Comparison of ENCODE assay signal across 19 mouse cellular contexts in the genomic region with DNA sequence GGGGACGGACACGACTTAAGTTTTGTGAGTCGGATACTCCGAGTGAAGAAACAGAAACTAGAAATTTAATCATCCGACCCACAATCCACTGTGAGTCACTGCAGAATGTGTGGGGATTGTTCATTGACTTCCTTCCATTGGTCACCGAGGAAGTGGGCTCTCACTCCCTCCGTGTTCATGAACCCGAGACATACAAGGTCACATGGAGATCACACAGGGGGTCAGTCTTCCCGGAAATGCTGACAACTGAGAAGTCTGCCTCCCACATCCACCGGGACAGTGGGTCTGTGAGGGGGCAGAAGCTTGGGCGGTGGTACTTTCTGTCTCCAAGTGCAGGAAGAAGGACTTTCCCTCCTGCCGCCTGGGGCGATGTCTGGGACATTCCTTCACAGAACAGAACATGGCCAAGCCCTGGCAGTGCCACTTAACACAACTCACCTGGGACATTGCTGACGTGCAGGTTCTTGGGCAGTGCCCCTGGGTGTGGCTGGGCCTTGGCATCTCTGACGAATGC.
DNase-seq lines count a peak whose midpoint lies in the region; ATAC-seq and TF ChIP-seq lines count a peak whose summit lies in the region.
"Had no signal": no experiment of that assay in that cellular context is flagged by ENCODE, and none has a peak within 500 bp of the region (broad histone marks: within the 10 kb centered on the region; RNA-seq: fewer than 3 reads in every experiment).

No protein-coding gene starts in this region.

- no peak overlapping the region for H3K27ac ChIP-seq in kidney, embryonic 16.5 days (ENCODE audit: low read length)
- H3K27ac ChIP-seq: forebrain, embryonic 13.5 days; heart, adult 2 months; hindbrain, embryonic 14.5 days; midbrain, embryonic 13.5 days had no signal

- TF ChIP-seq POLR2A in lung, adult 2 months (IDR thresholded peaks at IDR 0.05; ENCODE audit: borderline replicate concordance, extremely low read depth, low read depth, low read length): 0 out of 2 replicates have a peak, but pooled peaks have one; percentile 5
- peak; percentile 18 for TF ChIP-seq POLR2A in myocyte (IDR thresholded peaks at IDR 0.05; ENCODE audit: insufficient read length, low read depth)

- H3K9me3 ChIP-seq in kidney, embryonic 16.5 days (ENCODE audit: low read length): no peaks in the 10 kb centered on the region
- H3K9me3 ChIP-seq: forebrain, embryonic 13.5 days; midbrain, embryonic 13.5 days had no signal

- no peaks in the 10 kb centered on the region for H3K79me3 ChIP-seq in C2C12 (ENCODE audit: low read depth)

- WGBS in kidney, embryonic 16.5 days: 25% methylated on average over 15 of the region's 15 CpGs
- 42% methylated on average over 15 of the region's 15 CpGs for WGBS in lung, adult 2 months

- H3K27me3 ChIP-seq in kidney, embryonic 16.5 days (ENCODE audit: insufficient read depth, low read length): no peaks in the 10 kb centered on the region
- H3K27me3 ChIP-seq in C2C12 (ENCODE audit: control insufficient read depth, insufficient read depth, insufficient read length) (no peaks in the 10 kb centered on the region), myocyte (ENCODE audit: control insufficient read depth, insufficient read depth, insufficient read length) (no peaks in the 10 kb centered on the region)
- H3K27me3 ChIP-seq: forebrain, embryonic 13.5 days; midbrain, embryonic 13.5 days had no signal

- H3K4me1 ChIP-seq in kidney, embryonic 16.5 days (ENCODE audit: insufficient read depth, low read length): peaks cover 9% of the 10 kb centered on the region
- peaks cover 3% of the 10 kb centered on the region for H3K4me1 ChIP-seq in lung, adult 2 months (ENCODE audit: control insufficient read depth, insufficient read depth, low read length)

- H3K9ac ChIP-seq in kidney, embryonic 16.5 days (replicated peaks; ENCODE audit: low read length): no peak overlapping the region
- H3K9ac ChIP-seq: forebrain, embryonic 13.5 days; hindbrain, embryonic 14.5 days; lung, embryonic 14.5 days; midbrain, embryonic 13.5 days had no signal

- peak; percentile 69 for ATAC-seq in kidney, embryonic 16.5 days (ENCODE audit: low FRiP score, low TSS enrichment)
- ATAC-seq: forebrain, embryonic 13.5 days; intestine, embryonic 16.5 days; midbrain, embryonic 13.5 days had no signal

- H3K4me3 ChIP-seq in kidney, embryonic 16.5 days (ENCODE audit: low read length): no peak overlapping the region
- H3K4me3 ChIP-seq in C2C12 (ENCODE audit: insufficient read depth, poor library complexity, severe bottlenecking) (no peak overlapping the region), myocyte (peak overlapping the region; percentile 19)
- no peak overlapping the region for H3K4me3 ChIP-seq in lung, adult 2 months (replicated peaks; ENCODE audit: extremely low read depth, low read depth, low read length)
- H3K4me3 ChIP-seq: forebrain, embryonic 13.5 days; heart, adult 2 months; midbrain, embryonic 13.5 days had no signal

- no peak for DNase-seq in kidney, adult 11 months
- DNase-seq in lung, adult 2 months: peak; percentile 56
- DNase-seq in MN1 (ENCODE audit: low spot score): no peak
- no peak for DNase-seq in layer of hippocampus, adult 18-20 months (ENCODE audit: low spot score in 2 of 2)
- DNase-seq: adrenal gland, postnatal 36 days; cerebellum, postnatal 10 days; embryo, embryonic 11 days; heart, adult 2 months; heart, postnatal 10 days; layer of hippocampus, adult 9-11 months; lung, embryonic 14.5 days; thymus, adult 18-20 months had no signal

- no peak for TF ChIP-seq CTCF in C2C12 (IDR thresholded peaks at IDR 0.05; ENCODE audit: control insufficient read depth, insufficient read depth, insufficient read length)
- TF ChIP-seq CTCF in lung, adult 2 months (IDR thresholded peaks at IDR 0.05; ENCODE audit: insufficient read depth, low read length): no peak

- H3ac ChIP-seq in C2C12 (ENCODE audit: control insufficient read depth, insufficient read length, low read depth) (peak overlapping the region; percentile 50), myocyte (ENCODE audit: control insufficient read depth, insufficient read length) (no peak overlapping the region)

- no peaks in the 10 kb centered on the region for H3K36me3 ChIP-seq in kidney, embryonic 16.5 days (ENCODE audit: insufficient read depth, low read length)
- H3K36me3 ChIP-seq in C2C12 (ENCODE audit: control insufficient read depth, insufficient read depth): no peaks in the 10 kb centered on the region
- H3K36me3 ChIP-seq in myocyte (ENCODE audit: control insufficient read depth, insufficient read depth): no peaks in the 10 kb centered on the region
- H3K36me3 ChIP-seq: midbrain, embryonic 13.5 days had no signal

- H3K79me2 ChIP-seq in C2C12 (ENCODE audit: control insufficient read depth, insufficient read depth): no peaks in the 10 kb centered on the region
- H3K79me2 ChIP-seq in myocyte (ENCODE audit: control insufficient read depth, insufficient read depth): no peaks in the 10 kb centered on the region

- H3K4me2 ChIP-seq in kidney, embryonic 16.5 days (replicated peaks; ENCODE audit: low read depth, low read length): peak overlapping the region; percentile 29
- H3K4me2 ChIP-seq in myocyte (ENCODE audit: low read depth): peak overlapping the region; percentile 96
- H3K4me2 ChIP-seq: forebrain, embryonic 13.5 days; hindbrain, embryonic 14.5 days; lung, embryonic 14.5 days; midbrain, embryonic 13.5 days had no signal

TF ChIP-seq in C2C12, 6 proteins besides CTCF, POLR2A, EP300 and RAD21:
- TF ChIP-seq MYOD1 (IDR thresholded peaks at IDR 0.05; ENCODE audit: control insufficient read depth, insufficient read length, low read depth) (no peak), MAX (IDR thresholded peaks at IDR 0.05) (peak; percentile 53), CEBPB (IDR thresholded peaks at IDR 0.05; ENCODE audit: low read depth) (no peak), USF1 (IDR thresholded peaks at IDR 0.05; ENCODE audit: low read depth) (peak; percentile 71), MYOG (IDR thresholded peaks at IDR 0.05; ENCODE audit: control insufficient read depth, extremely low read depth, insufficient read length) (no peak), FOSL1 (IDR thresholded peaks at IDR 0.05; ENCODE audit: insufficient read depth, low read length, poor library complexity, severe bottlenecking) (no peak)

TF ChIP-seq in myocyte, 11 proteins besides CTCF, POLR2A, EP300 and RAD21:
- no peak for TF ChIP-seq SRF (IDR thresholded peaks at IDR 0.05; ENCODE audit: control insufficient read depth, insufficient read length, low read depth)
- TF ChIP-seq MYOG (IDR thresholded peaks at IDR 0.05; ENCODE audit: control insufficient read depth in 1 of 3, insufficient read depth in 1 of 3, insufficient read length in 2 of 3, low read depth in 2 of 3): no peak
- TF ChIP-seq POLR2AphosphoS2 (IDR thresholded peaks at IDR 0.05; ENCODE audit: insufficient read length, low read depth): no peak
- no peak for TF ChIP-seq E2F4 (IDR thresholded peaks at IDR 0.05; ENCODE audit: insufficient read depth)
- TF ChIP-seq MAX (IDR thresholded peaks at IDR 0.05; ENCODE audit: low read depth): no peak
- no peak for TF ChIP-seq CEBPB (IDR thresholded peaks at IDR 0.05; ENCODE audit: insufficient read depth, poor library complexity, severe bottlenecking)
- no peak for TF ChIP-seq REST (IDR thresholded peaks at IDR 0.05; ENCODE audit: insufficient read depth, insufficient read length)
- no peak for TF ChIP-seq USF1 (IDR thresholded peaks at IDR 0.05; ENCODE audit: low read depth)
- no peak for TF ChIP-seq TCF12 (IDR thresholded peaks at IDR 0.05; ENCODE audit: insufficient read depth, poor library complexity, severe bottlenecking)
- TF ChIP-seq TCF3 (IDR thresholded peaks at IDR 0.05; ENCODE audit: insufficient read length, low read depth): no peak
- no peak for TF ChIP-seq MYOD1 (IDR thresholded peaks at IDR 0.05; ENCODE audit: control insufficient read depth in 1 of 3, insufficient read length in 2 of 3, low read depth in 2 of 3)
